Mouse (Mus musculus) liver, adult 2 months (tissue): ENCODE results near the gene Ulk2.

Source experiments
- CTCF ChIP-seq: fragments of 200-500 bp; IDR thresholded peaks from 2 replicates; pipeline ENCODE4 v1.5.1; 2011; ENCODE audit warnings: low read depth, low read length, control low read depth
- POLR2A ChIP-seq: fragments of 200-500 bp; IDR thresholded peaks from 2 replicates; pipeline ENCODE4 v1.6.1; 2011; ENCODE audit warnings: low read length, control low read depth; ENCODE audit not compliant: insufficient read depth; ENCODE audit errors: extremely low read depth

DNA sequence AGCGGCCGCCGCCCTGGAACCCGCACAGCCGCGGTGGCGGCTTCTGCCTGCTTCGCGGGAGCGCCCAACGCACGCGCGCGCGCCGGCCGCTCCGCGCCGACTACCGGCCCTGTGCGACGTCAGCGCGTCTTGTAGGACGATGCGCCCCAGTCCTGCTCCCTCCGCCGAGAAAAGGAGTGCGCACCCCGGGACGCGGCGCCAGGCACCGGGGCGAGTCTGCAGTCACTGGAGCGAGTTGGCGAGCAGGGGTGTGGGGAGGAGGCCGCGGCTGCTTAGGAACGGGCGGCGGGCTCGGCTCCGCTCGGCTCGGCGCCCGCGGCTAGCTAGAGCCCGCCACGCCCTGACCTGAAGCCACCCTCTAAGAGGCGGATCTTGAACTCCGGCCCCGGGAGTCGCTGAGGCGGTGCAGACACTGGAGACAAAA is at the start of gene Ulk2:
- TF ChIP-seq POLR2A (peak; percentile 99), CTCF (no peak)
